Mouse (Mus musculus) midbrain, embryonic 15.5 days (tissue): Measurements from ENCODE around the gene Pde4d. TPM values are rescaled to one million over a fixed set of nuclear protein-coding genes. Genes with fewer than 3 reads are reported as not detected.
A peak's percentile ranks its signal among the peaks of the same experiment; 100 is the strongest.

ENCODE experiments used
- ATAC-seq: fragments of 200-750 bp; cut with Nextera tagmentation; replicated peaks from 2 replicates; pipeline ENCODE4 v1.8.0; 2017; ENCODE audit warnings: moderate TSS enrichment
- H3K27ac ChIP-seq: fragments of 300-500 bp; sonication (generic); 2 replicates; pipeline ENCODE4 v1.5.1; 2015; ENCODE audit warnings: mild to moderate bottlenecking, inconsistent platforms
- H3K27me3 ChIP-seq: fragments of 300-500 bp; sonication (generic); replicated peaks from 2 replicates; pipeline ENCODE4 v1.6.1; 2015; ENCODE audit warnings: inconsistent platforms
- H3K36me3 ChIP-seq: fragments of 300-500 bp; sonication (generic); replicated peaks from 2 replicates; pipeline ENCODE4 v1.6.1; 2015; ENCODE audit warnings: inconsistent platforms
- H3K4me1 ChIP-seq: fragments of 300-500 bp; sonication (generic); 2 replicates; pipeline ENCODE4 v1.6.1; 2015; ENCODE audit warnings: inconsistent platforms
- H3K4me2 ChIP-seq: fragments of 300-500 bp; sonication (generic); 2 replicates; pipeline ENCODE4 v1.6.1; 2015; ENCODE audit warnings: inconsistent platforms, mild to moderate bottlenecking, moderate library complexity
- H3K4me3 ChIP-seq: fragments of 300-500 bp; sonication (generic); 2 replicates; pipeline ENCODE4 v1.5.1; 2015; ENCODE audit warnings: mild to moderate bottlenecking, inconsistent platforms
- H3K9ac ChIP-seq: fragments of 300-500 bp; sonication (generic); 2 replicates; pipeline ENCODE4 v1.6.1; 2015; ENCODE audit warnings: mild to moderate bottlenecking, inconsistent platforms
- H3K9me3 ChIP-seq: fragments of 300-500 bp; sonication (generic); 2 replicates; pipeline ENCODE4 v1.6.1; 2016; ENCODE audit warnings: inconsistent platforms
- WGBS: fragments of 180-500 bp; shearing (Covaris S2); methylation state at CpG from one replicate; pipeline ENCODE4 v1.1.7; 2015; ENCODE audit warnings: mixed read lengths; 5-methylcytosine and 5-hydroxymethylcytosine counted together
- polyA plus RNA-seq: library from polyadenylated mRNA; unstranded; fragments of >200 nt; fragmentation: Nextera tagmentation; extraction: Ambion mirVana; gene quantifications from 2 replicates; pipeline ENCODE4 v1.2.1, GENCODE M21; 2015

Pde4d gene
- polyA plus RNA-seq, 1 experiment from 2014 or later = 27.1 TPM

DNA sequence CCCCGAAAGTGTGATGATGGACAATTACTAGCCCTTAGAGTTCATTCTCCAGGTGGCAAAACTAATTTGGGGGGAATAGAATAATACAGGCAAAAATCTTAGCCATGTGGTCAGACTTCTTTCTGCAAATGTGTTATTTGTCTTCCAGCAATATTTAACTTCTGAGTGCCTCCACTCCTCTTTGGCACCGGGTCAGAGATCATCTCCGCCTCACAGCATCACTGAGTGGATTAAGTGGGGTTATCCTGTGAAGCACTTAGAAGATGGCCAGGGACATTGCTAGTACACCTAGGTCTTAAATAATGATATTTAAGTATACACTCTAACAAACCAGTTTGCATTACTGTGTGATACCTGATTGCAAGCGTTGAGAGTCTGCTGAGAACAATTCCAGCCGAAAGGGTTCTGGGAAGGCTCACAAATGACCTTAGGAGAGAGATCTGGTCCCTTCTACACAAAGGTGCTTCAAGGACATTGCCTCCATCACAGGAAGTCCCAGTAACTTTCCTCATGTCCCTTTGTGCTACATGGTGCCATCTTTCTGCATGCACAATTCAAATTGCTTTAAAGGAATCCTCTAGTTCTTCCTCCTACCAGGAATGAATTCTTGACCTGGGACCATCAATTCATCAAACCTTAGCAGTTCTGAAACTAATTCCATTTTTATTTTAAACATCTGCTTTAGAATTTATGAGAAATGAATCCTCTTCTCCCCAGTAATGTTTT lies 989.9 kb downstream of the Pde4d start:
- H3K27me3 ChIP-seq = no peaks in the 10 kb centered on the region
- peaks cover 23% of the 10 kb centered on the region for H3K4me1 ChIP-seq
- H3K27ac ChIP-seq = peak overlapping the region; percentile 95
- 62% methylated on average over 5 of the region's 5 CpGs for WGBS
- no peaks in the 10 kb centered on the region for H3K36me3 ChIP-seq
- peak overlapping the region; percentile 63 for H3K4me3 ChIP-seq
- peak overlapping the region; percentile 72 for H3K9ac ChIP-seq
- H3K4me2 ChIP-seq = peak overlapping the region; percentile 85
- no peak for ATAC-seq
- H3K9me3 ChIP-seq = no peaks in the 10 kb centered on the region

DNA sequence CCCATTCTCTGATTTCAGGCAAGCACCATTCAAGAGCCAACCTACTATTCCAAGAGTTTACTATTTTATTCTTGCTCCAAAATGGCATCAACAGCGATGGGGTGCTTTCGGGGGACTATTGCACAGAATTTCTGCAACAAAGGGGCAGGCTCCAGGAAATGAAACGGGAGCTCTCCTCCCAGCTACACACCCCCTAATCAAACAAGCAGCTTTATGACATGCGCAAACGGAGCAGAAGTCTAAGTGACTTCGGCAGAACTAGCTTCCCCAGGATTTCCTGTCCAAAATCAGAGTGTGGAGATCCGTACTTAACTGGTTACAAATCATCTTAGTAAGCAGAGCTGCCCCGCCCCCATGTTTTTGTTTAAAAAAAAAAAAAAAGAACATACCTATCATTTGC lies 990.6 kb downstream of the Pde4d start:
- whole genome bisulfite sequencing = under 1% methylated on average over 8 of the region's 8 CpGs
- peak overlapping the region; percentile 85 for H3K4me2 ChIP-seq
- no peaks in the 10 kb centered on the region for H3K36me3 ChIP-seq
- peaks cover 31% of the 10 kb centered on the region for H3K4me1 ChIP-seq
- peak overlapping the region; percentile 63 for H3K4me3 ChIP-seq
- peak overlapping the region; percentile 72 for H3K9ac ChIP-seq
- H3K27ac ChIP-seq = peak overlapping the region; percentile 95
- H3K9me3 ChIP-seq = no peaks in the 10 kb centered on the region
- H3K27me3 ChIP-seq = no peaks in the 10 kb centered on the region
- peak; percentile 88 for ATAC-seq

DNA sequence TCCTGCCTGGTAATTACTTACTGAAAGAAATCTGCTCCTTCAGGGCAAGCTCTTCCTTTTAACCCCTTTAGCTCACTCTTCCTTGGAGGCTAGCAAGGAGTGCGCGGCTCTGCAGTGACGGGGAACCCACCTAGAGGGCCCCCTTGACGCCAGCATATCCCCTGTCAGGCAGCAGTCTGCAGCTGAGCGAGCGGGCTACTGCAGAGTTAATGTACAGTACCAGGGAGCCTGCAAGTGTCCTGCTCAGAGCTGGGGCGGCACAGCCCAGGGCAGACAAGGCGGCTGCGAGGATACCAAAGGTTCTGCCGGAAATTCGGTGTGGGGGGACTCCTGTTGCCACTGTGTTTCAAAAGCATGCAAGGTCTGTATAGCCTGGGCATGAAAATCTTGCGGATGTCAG lies 991.1 kb downstream of the Pde4d start:
- H3K4me3 ChIP-seq = peak overlapping the region; percentile 63
- WGBS = under 1% methylated on average over 12 of the region's 12 CpGs
- peak overlapping the region; percentile 85 for H3K4me2 ChIP-seq
- H3K9ac ChIP-seq = peak overlapping the region; percentile 72
- peak overlapping the region; percentile 95 for H3K27ac ChIP-seq
- H3K4me1 ChIP-seq = peaks cover 35% of the 10 kb centered on the region
- H3K9me3 ChIP-seq = no peaks in the 10 kb centered on the region
- no peaks in the 10 kb centered on the region for H3K27me3 ChIP-seq
- ATAC-seq = peak; percentile 99
- H3K36me3 ChIP-seq = no peaks in the 10 kb centered on the region

DNA sequence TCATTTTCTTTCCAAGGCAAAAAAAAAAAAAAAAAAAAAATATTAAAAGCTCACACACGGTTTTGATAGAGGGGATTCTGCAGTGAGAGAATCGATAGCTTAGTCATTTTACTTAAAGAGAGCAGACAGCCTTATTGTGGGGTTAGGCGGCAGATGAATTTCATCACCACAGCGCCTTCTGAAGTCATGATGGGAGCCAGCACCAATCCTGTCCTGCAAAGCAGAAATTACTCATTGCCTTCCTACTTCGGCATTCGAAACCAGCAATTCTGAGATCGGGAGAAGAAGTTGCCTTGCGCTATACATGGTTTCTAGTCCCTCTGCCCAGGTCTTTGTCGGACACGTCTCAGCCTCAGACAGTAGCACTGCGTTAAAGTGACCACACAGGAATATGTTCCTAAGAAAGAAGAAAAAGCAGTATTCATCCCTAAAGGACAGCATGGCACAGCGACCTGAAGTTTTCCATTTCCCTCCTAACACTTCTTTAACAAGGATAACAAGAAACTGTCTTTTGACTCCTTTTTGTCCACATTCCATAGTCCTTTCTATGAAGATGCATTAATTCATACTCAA lies 991.7 kb downstream of the Pde4d start:
- WGBS = 14% methylated on average over 12 of the region's 12 CpGs
- no peaks in the 10 kb centered on the region for H3K9me3 ChIP-seq

DNA sequence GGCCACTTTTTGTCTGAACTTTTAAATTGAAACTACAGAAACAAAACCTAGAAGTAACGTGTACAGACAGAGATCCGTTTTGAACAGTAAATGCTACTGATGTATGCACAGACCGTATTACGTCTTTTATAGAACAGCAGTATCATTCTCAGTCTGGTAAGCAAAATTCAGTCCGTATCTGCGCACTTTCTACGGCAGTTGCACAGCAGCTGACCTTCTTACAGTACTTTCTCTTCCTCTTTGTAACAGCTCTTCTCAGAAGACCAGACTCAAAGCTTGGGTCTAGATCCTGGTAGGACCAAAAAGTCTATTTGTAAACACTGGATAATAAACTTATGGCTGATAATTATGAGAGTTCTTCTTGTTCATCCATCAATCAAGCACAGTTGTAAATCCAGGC lies 996.4 kb downstream of the Pde4d start:
- H3K4me1 ChIP-seq = peaks cover 33% of the 10 kb centered on the region
- no peaks in the 10 kb centered on the region for H3K9me3 ChIP-seq
- peak overlapping the region; percentile 85 for H3K4me2 ChIP-seq
- H3K4me3 ChIP-seq = no peak overlapping the region
- no peak overlapping the region for H3K9ac ChIP-seq
- WGBS = 83% methylated on average over 7 of the region's 7 CpGs
- H3K27ac ChIP-seq = no peak overlapping the region
- H3K27me3 ChIP-seq = no peaks in the 10 kb centered on the region
- H3K36me3 ChIP-seq = no peaks in the 10 kb centered on the region
- no peak for ATAC-seq

More for the DNA sequence above, 991.7 kb downstream of the Pde4d start:
- peak overlapping the region; percentile 95 for H3K27ac ChIP-seq
- peak overlapping the region; percentile 63 for H3K4me3 ChIP-seq
- peak; percentile 25 for ATAC-seq
- H3K4me1 ChIP-seq = peaks cover 40% of the 10 kb centered on the region
- H3K9ac ChIP-seq = peak overlapping the region; percentile 72
- H3K36me3 ChIP-seq = no peaks in the 10 kb centered on the region
- H3K27me3 ChIP-seq = no peaks in the 10 kb centered on the region
- H3K4me2 ChIP-seq = peak overlapping the region; percentile 85

DNA sequence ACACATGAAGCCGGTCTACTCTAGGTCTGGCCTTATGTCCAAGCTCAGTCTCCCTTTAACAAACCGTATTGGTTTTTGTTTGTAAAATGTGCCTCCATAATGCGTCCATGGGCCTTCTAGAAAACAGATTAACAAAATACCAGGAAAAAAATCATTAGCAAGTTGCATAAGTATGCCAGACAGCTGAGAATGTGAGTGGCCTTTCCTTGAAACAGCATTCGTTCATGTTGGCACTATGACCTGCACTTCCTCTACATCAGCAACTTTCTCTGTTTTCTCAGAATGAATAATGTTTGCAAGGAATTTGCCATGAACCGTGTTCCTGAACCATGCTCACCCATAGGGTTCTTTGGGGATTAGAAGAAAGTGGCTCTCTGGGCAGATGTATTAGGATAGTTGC lies 998.4 kb downstream of the Pde4d start:
- WGBS = 93% methylated on average over 5 of the region's 5 CpGs
- ATAC-seq = no peak
- H3K4me2 ChIP-seq = no peak overlapping the region

DNA sequence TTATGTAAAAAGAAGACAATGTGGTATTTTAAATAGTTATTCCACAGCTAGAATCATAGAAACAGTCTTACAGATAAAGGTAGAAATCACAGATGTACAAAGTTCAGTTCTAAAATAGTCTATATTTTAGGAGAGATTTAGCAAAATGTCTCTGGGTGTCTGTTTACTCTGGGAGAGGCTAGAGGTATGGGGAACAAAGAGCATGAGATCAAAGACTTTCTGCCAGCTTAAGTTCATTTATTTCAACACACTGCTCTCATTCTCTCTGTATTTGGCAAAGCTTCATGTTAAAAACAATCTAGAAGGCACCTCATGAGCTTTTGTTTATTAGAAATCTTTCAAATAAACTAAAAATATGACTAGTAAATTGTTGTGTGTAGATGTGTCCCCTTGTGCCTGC lies 1024.6 kb downstream of the Pde4d start:
- ATAC-seq = no peak
- Histone ChIP-seq H3K36me3 (no peaks in the 10 kb centered on the region), H3K27ac (no peak overlapping the region), H3K9ac (no peak overlapping the region), H3K4me3 (no peak overlapping the region), H3K27me3 (no peaks in the 10 kb centered on the region), H3K4me1 (no peaks in the 10 kb centered on the region), H3K4me2 (no peak overlapping the region), H3K9me3 (no peaks in the 10 kb centered on the region)

More for the DNA sequence above, 998.4 kb downstream of the Pde4d start:
- no peaks in the 10 kb centered on the region for H3K36me3 ChIP-seq
- H3K27ac ChIP-seq = no peak overlapping the region
- no peaks in the 10 kb centered on the region for H3K27me3 ChIP-seq
- no peak overlapping the region for H3K4me3 ChIP-seq
- H3K9me3 ChIP-seq = no peaks in the 10 kb centered on the region
- no peak overlapping the region for H3K9ac ChIP-seq
- H3K4me1 ChIP-seq = peaks cover 28% of the 10 kb centered on the region

DNA sequence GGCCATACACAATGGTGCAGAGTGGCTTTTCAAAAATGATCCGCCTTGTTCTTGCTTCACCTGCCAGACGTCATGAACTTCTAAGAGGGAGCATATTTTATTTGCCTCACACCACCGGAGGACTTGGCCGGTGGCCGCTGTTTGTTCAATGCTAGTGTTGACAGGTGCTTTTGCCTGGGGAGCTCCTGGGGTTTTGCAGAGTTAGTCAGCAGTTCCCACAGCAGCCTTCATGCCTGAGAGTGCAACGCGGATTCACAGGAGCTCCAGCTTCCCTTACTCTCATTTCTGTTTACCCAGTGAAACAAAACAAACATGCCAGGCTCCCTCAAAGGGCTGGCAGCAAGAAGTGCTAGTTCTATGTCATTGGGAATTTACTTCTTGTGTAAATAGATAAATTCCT lies 1031.7 kb downstream of the Pde4d start:
- Histone ChIP-seq H3K36me3 (no peaks in the 10 kb centered on the region), H3K4me1 (no peaks in the 10 kb centered on the region), H3K27ac (no peak overlapping the region), H3K9me3 (no peaks in the 10 kb centered on the region), H3K4me3 (no peak overlapping the region), H3K4me2 (no peak overlapping the region), H3K9ac (no peak overlapping the region), H3K27me3 (no peaks in the 10 kb centered on the region)
- no peak for ATAC-seq
- 55% methylated on average over 7 of the region's 7 CpGs for WGBS

DNA sequence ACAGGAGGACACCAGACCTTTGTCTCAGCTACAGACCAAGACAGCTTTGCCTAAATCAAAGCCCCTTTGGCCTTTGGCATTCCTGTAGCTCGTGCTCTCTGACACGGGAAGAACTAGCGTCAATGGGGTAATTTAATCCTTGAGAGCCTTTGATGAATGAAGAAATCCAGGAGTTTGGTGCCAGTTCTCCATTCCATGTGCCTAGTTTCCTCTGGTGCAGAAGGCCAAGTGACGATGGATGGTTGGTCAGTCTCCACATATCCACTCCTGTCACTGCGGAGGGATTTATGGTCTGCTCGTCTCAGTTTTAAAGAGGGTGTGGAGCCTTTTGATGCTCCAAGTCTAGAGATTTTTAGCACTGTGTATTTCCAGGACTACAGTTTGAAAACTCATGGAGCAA lies 1036.4 kb downstream of the Pde4d start:
- Histone ChIP-seq H3K4me2 (no peak overlapping the region), H3K9ac (no peak overlapping the region), H3K9me3 (no peaks in the 10 kb centered on the region), H3K27me3 (no peaks in the 10 kb centered on the region), H3K27ac (no peak overlapping the region), H3K4me1 (peaks cover 19% of the 10 kb centered on the region), H3K36me3 (no peaks in the 10 kb centered on the region), H3K4me3 (no peak overlapping the region)
- WGBS = 60% methylated on average over 6 of the region's 6 CpGs
- no peak for ATAC-seq

DNA sequence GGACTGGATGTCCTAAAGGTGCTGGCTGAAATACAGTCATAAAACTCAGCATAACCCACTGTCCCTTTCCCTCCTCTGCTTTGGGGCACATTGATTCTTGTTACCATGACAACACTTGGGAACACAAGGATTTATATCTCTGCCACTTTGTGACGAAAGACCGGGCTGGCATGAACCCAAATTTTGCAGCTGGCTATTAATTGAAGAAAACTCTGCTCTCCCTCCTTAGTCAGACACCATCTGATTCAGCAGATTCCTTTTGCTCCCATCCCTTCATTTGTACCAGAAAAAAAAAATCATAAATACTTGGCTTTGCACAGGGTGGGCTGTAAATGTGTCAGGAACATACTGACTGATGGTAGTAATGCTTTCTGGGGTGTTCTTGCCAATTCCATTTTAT lies 1037.6 kb downstream of the Pde4d start:
- Histone ChIP-seq H3K4me2 (no peak overlapping the region), H3K4me3 (no peak overlapping the region), H3K36me3 (no peaks in the 10 kb centered on the region), H3K27ac (no peak overlapping the region), H3K9ac (no peak overlapping the region), H3K9me3 (no peaks in the 10 kb centered on the region), H3K4me1 (peaks cover 19% of the 10 kb centered on the region), H3K27me3 (no peaks in the 10 kb centered on the region)
- WGBS = 32% methylated on average over 2 of the region's 2 CpGs
- no peak for ATAC-seq

DNA sequence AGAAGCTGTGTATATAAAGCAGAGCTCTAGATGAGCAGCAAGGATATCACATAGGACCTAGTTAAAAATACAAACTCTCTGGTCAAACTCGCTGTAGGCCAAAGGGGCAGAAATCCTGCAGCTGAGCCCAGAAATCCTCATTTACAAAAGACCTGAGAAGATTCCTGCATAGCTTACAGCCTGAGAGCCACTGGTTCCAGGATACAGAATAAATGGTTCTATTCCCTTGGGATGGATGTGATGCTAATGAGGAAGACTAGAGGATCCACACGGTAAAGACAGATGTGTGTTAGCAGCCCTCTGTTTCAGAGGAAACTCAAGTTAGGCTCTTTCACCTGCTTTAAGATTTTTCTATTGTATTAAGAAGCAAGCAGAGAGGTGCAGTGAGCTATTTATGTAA lies 1041.1 kb downstream of the Pde4d start:
- Histone ChIP-seq H3K27ac (peak overlapping the region; percentile 10; the same call in 1 of the 2 replicates), H3K4me3 (no peak overlapping the region), H3K9me3 (no peaks in the 10 kb centered on the region), H3K4me2 (no peak overlapping the region), H3K27me3 (no peaks in the 10 kb centered on the region), H3K36me3 (no peaks in the 10 kb centered on the region), H3K4me1 (peaks cover 19% of the 10 kb centered on the region), H3K9ac (no peak overlapping the region)
- ATAC-seq = 0 out of 2 replicates have a peak, but pooled peaks have one; percentile 44
- WGBS = 24% methylated on average over 2 of the region's 2 CpGs

DNA sequence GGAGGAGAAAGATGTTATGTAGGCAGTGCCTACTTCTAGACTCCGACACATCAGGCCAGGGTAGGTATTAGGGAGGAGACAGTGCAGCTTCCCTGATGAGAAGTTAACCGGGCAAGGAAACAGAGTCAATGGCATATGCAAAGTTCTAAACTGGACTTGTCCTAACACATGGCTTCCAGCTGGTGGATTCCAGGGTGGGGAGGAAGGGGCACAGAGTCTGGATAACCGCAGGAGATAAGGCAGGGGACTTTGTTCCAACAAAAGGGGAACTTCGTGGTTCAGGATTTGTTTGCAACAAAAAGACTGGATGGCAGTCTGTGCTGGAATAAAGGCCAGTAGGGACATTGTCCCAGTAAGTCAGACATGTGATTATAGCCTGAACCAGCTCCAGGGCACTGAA lies 1042.1 kb downstream of the Pde4d start:
- H3K4me3 ChIP-seq = no peak overlapping the region
- H3K4me1 ChIP-seq = peaks cover 19% of the 10 kb centered on the region
- no peaks in the 10 kb centered on the region for H3K9me3 ChIP-seq
- H3K27me3 ChIP-seq = no peaks in the 10 kb centered on the region
- no peaks in the 10 kb centered on the region for H3K36me3 ChIP-seq
- no peak overlapping the region for H3K9ac ChIP-seq
- H3K27ac ChIP-seq = no peak overlapping the region
- H3K4me2 ChIP-seq = no peak overlapping the region
- ATAC-seq = no peak
- 45% methylated on average over 4 of the region's 4 CpGs for WGBS

DNA sequence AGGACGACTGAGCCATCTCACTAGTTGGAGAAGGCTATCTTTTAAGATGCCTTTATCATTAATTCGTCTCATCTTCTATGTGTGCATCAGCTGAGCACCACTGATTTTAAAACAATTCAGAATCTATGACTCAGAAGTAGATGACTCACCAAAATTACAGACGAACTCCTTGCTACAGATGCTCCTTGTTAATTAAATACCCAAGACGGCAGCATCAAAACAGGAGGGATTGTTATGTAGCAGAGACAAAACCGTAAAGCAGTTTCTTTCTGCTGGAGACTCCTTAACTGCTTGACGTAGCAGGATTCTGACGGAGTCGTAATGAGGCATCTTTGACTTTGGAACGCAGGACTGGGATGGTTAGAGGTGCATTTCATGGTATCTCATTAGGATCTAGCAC lies 1050.6 kb downstream of the Pde4d start:
- WGBS = 81% methylated on average over 9 of the region's 9 CpGs
- ATAC-seq = no peak
- H3K4me1 ChIP-seq = no peaks in the 10 kb centered on the region

More for the DNA sequence above, 1050.6 kb downstream of the Pde4d start:
- no peaks in the 10 kb centered on the region for H3K9me3 ChIP-seq
- H3K36me3 ChIP-seq = no peaks in the 10 kb centered on the region
- H3K9ac ChIP-seq = no peak overlapping the region
- H3K4me2 ChIP-seq = no peak overlapping the region
- no peak overlapping the region for H3K4me3 ChIP-seq
- no peak overlapping the region for H3K27ac ChIP-seq
- H3K27me3 ChIP-seq = no peaks in the 10 kb centered on the region
